Mouse (Mus musculus): ENCODE data around the gene Sprr2a3. TPM values are rescaled to one million over a fixed set of nuclear protein-coding genes. Genes with fewer than 3 reads are reported as not detected.

The Sprr2a3 gene
- polyA plus RNA-seq, 1 experiment from 2014 or later, result not detected

- Histone ChIP-seq H3K4me3 (ENCODE audit: low read depth, low read length) (no peak within 1 kb of the TSS), H3K27me3 (ENCODE audit: control insufficient read depth, insufficient read depth, low read length) (no peaks in the 10 kb centered on the region), H3K9ac (ENCODE audit: low read depth, low read length) (no peak within 1 kb of the TSS), H3K9me3 (ENCODE audit: control insufficient read depth, low read length) (no peaks in the 10 kb centered on the region), H3K4me1 (replicated peaks; ENCODE audit: control insufficient read depth, insufficient read depth, low read length) (no peaks in the 10 kb centered on the region), H3K4me2 (replicated peaks; ENCODE audit: low read depth, low read length) (no peak within 1 kb of the TSS), H3K27ac (ENCODE audit: low read depth, low read length) (no peak within 1 kb of the TSS), H3K36me3 (ENCODE audit: control insufficient read depth, insufficient read depth, low read length) (no peaks in the 10 kb centered on the region)
- ATAC-seq (ENCODE audit: low FRiP score) (no peak), DNase-seq (ENCODE audit: low spot score) (no peak)
- 79% methylated on average over 2 of the region's 2 CpGs for WGBS
These were observed 31.1 kb downstream of the Sprr2a3 start, which contains the start of gene Sprr2b for GRCm38 (mm10) chr3:92316320-92316719. TSS of gene Sprr2b (plus strand) at chr3:92316620.

GRCm38 (mm10) chr3:92317384-92317783 is 32.2 kb downstream of the Sprr2a3 start:
- DNase-seq (ENCODE audit: low spot score) (no peak), ATAC-seq (ENCODE audit: low FRiP score) (no peak)
- H3K9me3 ChIP-seq (ENCODE audit: control insufficient read depth, low read length), result no peaks in the 10 kb centered on the region
- H3K27ac ChIP-seq (ENCODE audit: low read depth, low read length), result no peak overlapping the region
- H3K9ac ChIP-seq (ENCODE audit: low read depth, low read length), result no peak overlapping the region
- H3K4me3 ChIP-seq (ENCODE audit: low read depth, low read length), result no peak overlapping the region
- 75% methylated on average over 2 of the region's 2 CpGs for WGBS
- no peaks in the 10 kb centered on the region for H3K4me1 ChIP-seq (replicated peaks; ENCODE audit: control insufficient read depth, insufficient read depth, low read length)
- no peak overlapping the region for H3K4me2 ChIP-seq (replicated peaks; ENCODE audit: low read depth, low read length)
- no peaks in the 10 kb centered on the region for H3K27me3 ChIP-seq (ENCODE audit: control insufficient read depth, insufficient read depth, low read length)
- H3K36me3 ChIP-seq (ENCODE audit: control insufficient read depth, insufficient read depth, low read length), result no peaks in the 10 kb centered on the region

- no peak overlapping the region for H3K27ac ChIP-seq (ENCODE audit: low read depth, low read length)
- WGBS, result 91% methylated on average over 1 of the region's 1 CpGs
- no peak for DNase-seq (ENCODE audit: low spot score)
- no peaks in the 10 kb centered on the region for H3K9me3 ChIP-seq (ENCODE audit: control insufficient read depth, low read length)
- no peaks in the 10 kb centered on the region for H3K36me3 ChIP-seq (ENCODE audit: control insufficient read depth, insufficient read depth, low read length)
- no peaks in the 10 kb centered on the region for H3K4me1 ChIP-seq (replicated peaks; ENCODE audit: control insufficient read depth, insufficient read depth, low read length)
- no peak overlapping the region for H3K9ac ChIP-seq (ENCODE audit: low read depth, low read length)
- no peak overlapping the region for H3K4me3 ChIP-seq (ENCODE audit: low read depth, low read length)
- no peaks in the 10 kb centered on the region for H3K27me3 ChIP-seq (ENCODE audit: control insufficient read depth, insufficient read depth, low read length)
- no peak overlapping the region for H3K4me2 ChIP-seq (replicated peaks; ENCODE audit: low read depth, low read length)
- ATAC-seq (ENCODE audit: low FRiP score), result no peak
These were observed 51.1 kb downstream of the Sprr2a3 start for GRCm38 (mm10) chr3:92336278-92336677.

GRCm38 (mm10) chr3:92338840-92339239 is 53.6 kb downstream of the Sprr2a3 start, which contains the start of gene Sprr2d:
TSS of gene Sprr2d (plus strand) at chr3:92339140.
- DNase-seq (ENCODE audit: low spot score), result no peak
- no peaks in the 10 kb centered on the region for H3K9me3 ChIP-seq (ENCODE audit: control insufficient read depth, low read length)
- H3K4me3 ChIP-seq (ENCODE audit: low read depth, low read length), result no peak within 1 kb of the TSS
- WGBS, result 92% methylated on average over 5 of the region's 5 CpGs
- no peaks in the 10 kb centered on the region for H3K36me3 ChIP-seq (ENCODE audit: control insufficient read depth, insufficient read depth, low read length)
- no peaks in the 10 kb centered on the region for H3K27me3 ChIP-seq (ENCODE audit: control insufficient read depth, insufficient read depth, low read length)
- no peak within 1 kb of the TSS for H3K4me2 ChIP-seq (replicated peaks; ENCODE audit: low read depth, low read length)
- H3K27ac ChIP-seq (ENCODE audit: low read depth, low read length), result no peak within 1 kb of the TSS
- H3K4me1 ChIP-seq (replicated peaks; ENCODE audit: control insufficient read depth, insufficient read depth, low read length), result no peaks in the 10 kb centered on the region
- no peak within 1 kb of the TSS for H3K9ac ChIP-seq (ENCODE audit: low read depth, low read length)
- no peak for ATAC-seq (ENCODE audit: low FRiP score)

Other genes with a start within 250 kb of the Sprr2a3 start
- 1.4 and 1.6 TPM in 2 replicates for gene Lor, start 202.3 kb upstream of the Sprr2a3 start, polyA plus RNA-seq (2014; fragmentation: Nextera tagmentation; extraction: Ambion mirVana)
- not detected in 2 replicates for gene Prr9, start 161.5 kb upstream of the Sprr2a3 start, polyA plus RNA-seq (2014; fragmentation: Nextera tagmentation; extraction: Ambion mirVana)
- not detected in 2 replicates for gene Lelp1, start 142.7 kb upstream of the Sprr2a3 start, polyA plus RNA-seq (2014; fragmentation: Nextera tagmentation; extraction: Ambion mirVana)
- gene Sprr2a1, start 69.6 kb upstream of the Sprr2a3 start, polyA plus RNA-seq (2014; fragmentation: Nextera tagmentation; extraction: Ambion mirVana), result not detected in 2 replicates
- gene Sprr2a2, start 69.5 kb upstream of the Sprr2a3 start, polyA plus RNA-seq (2014; fragmentation: Nextera tagmentation; extraction: Ambion mirVana), result 0.40 and 0.50 TPM in 2 replicates
- gene Sprr2b, start 31.2 kb downstream of the Sprr2a3 start, polyA plus RNA-seq (2014; fragmentation: Nextera tagmentation; extraction: Ambion mirVana), result 0.45 TPM in 1 of 2 replicates, not detected in the other
- gene Sprr2d, start 53.7 kb downstream of the Sprr2a3 start, polyA plus RNA-seq (2014; fragmentation: Nextera tagmentation; extraction: Ambion mirVana), result not detected in 2 replicates
- not detected in 2 replicates for gene Sprr2e, start 66.7 kb downstream of the Sprr2a3 start, polyA plus RNA-seq (2014; fragmentation: Nextera tagmentation; extraction: Ambion mirVana)
- not detected in 2 replicates for gene Sprr2f, start 79.8 kb downstream of the Sprr2a3 start, polyA plus RNA-seq (2014; fragmentation: Nextera tagmentation; extraction: Ambion mirVana)
- gene Sprr2h, start 100.3 kb downstream of the Sprr2a3 start, polyA plus RNA-seq (2014; fragmentation: Nextera tagmentation; extraction: Ambion mirVana), result not detected in 2 replicates
- gene Sprr2i, start 122.6 kb downstream of the Sprr2a3 start, polyA plus RNA-seq (2014; fragmentation: Nextera tagmentation; extraction: Ambion mirVana), result not detected in 2 replicates
- not detected in 2 replicates for gene Sprr2j-ps, start 132.7 kb downstream of the Sprr2a3 start, polyA plus RNA-seq (2014; fragmentation: Nextera tagmentation; extraction: Ambion mirVana)
- gene Gm9774, start 144.0 kb downstream of the Sprr2a3 start, polyA plus RNA-seq (2014; fragmentation: Nextera tagmentation; extraction: Ambion mirVana), result 5.6 and 5.9 TPM in 2 replicates
- gene Sprr2k, start 147.2 kb downstream of the Sprr2a3 start, polyA plus RNA-seq (2014; fragmentation: Nextera tagmentation; extraction: Ambion mirVana), result not detected in 2 replicates
- not detected in 2 replicates for gene Sprr1b, start 153.4 kb downstream of the Sprr2a3 start, polyA plus RNA-seq (2014; fragmentation: Nextera tagmentation; extraction: Ambion mirVana)
- gene Sprr3, start 173.3 kb downstream of the Sprr2a3 start, polyA plus RNA-seq (2014; fragmentation: Nextera tagmentation; extraction: Ambion mirVana), result not detected in 2 replicates
- not detected in 2 replicates for gene Sprr1a, start 200.5 kb downstream of the Sprr2a3 start, polyA plus RNA-seq (2014; fragmentation: Nextera tagmentation; extraction: Ambion mirVana)
- not detected in 2 replicates for gene Sprr4, start 215.1 kb downstream of the Sprr2a3 start, polyA plus RNA-seq (2014; fragmentation: Nextera tagmentation; extraction: Ambion mirVana)
- not detected in 2 replicates for gene 2310046K23Rik, start 249.1 kb downstream of the Sprr2a3 start, polyA plus RNA-seq (2014; fragmentation: Nextera tagmentation; extraction: Ambion mirVana)

Data from hindbrain, embryonic 11.5 days (tissue).